Mouse (Mus musculus) heart, adult 18-20 months (tissue): ENCODE measurements around the gene Ncor2. TPM values are rescaled to one million over a fixed set of nuclear protein-coding genes. Genes with fewer than 3 reads are reported as not detected.

Experiments used
- DNase-seq, 2 experiments: peaks; one replicate each; pipeline ENCODE4 v3.0.0; 2021 to 2022; ENCODE audit warnings: mixed read lengths in 1 of 2
- total RNA-seq, 2 experiments: library from RNA; stranded (reverse); gene quantifications; 2 replicates each; pipeline ENCODE4 v1.2.3; 2021

Gene Ncor2
- total RNA-seq, 2 experiments from 2014 or later: 65.9 to 68.9 TPM

DNA sequence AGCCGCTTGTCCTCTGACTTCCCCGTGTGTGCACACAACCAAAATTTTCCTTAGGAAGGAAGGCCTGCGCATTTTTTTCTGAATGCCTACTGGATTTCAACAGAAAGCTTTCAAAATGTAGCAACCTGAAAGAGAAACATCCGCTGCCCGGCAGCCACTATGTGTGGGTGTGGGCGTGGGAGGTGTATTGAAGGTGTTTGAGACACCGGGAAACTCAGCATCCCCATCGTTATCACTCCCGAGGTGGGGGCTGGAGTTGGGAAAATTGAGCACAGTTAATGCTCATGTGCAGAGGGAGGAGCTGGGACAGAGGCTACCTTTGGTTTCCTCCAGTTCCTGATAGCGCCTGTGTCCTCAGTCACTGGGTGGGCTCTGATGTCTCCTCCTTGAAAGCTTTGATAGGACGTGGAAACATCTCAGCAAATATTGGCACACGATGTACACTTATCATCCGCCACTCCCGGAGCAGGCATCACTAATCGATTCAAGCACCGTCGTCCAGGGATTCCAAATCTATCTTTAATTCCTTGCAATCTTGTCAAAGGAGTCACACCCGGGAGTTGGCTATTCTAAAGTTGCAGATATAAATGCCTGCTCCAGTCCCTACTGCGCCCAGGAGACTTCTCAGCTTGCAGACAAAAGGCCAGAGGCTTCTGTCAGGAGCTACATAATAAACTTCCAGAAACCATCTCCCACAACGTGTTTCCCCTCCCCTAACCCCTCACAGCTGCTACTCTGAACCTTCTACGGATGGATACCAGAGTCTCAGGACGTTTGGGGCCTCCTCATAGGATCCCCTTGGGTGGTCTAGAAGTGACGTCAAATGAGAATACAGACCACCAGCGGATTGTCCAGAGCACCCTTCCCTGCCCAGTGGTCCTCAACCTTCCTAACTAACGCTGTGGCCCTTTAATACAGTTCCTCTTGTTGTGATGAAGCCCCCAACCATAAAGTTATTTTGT, 14.7 kb upstream of the Ncor2 start:
- DNase-seq: peak in 1 of 2 experiments; percentile 68

GRCm38 (mm10) chr5:125191608-125192007, 12.6 kb upstream of the Ncor2 start:
- no peak for DNase-seq

DNA sequence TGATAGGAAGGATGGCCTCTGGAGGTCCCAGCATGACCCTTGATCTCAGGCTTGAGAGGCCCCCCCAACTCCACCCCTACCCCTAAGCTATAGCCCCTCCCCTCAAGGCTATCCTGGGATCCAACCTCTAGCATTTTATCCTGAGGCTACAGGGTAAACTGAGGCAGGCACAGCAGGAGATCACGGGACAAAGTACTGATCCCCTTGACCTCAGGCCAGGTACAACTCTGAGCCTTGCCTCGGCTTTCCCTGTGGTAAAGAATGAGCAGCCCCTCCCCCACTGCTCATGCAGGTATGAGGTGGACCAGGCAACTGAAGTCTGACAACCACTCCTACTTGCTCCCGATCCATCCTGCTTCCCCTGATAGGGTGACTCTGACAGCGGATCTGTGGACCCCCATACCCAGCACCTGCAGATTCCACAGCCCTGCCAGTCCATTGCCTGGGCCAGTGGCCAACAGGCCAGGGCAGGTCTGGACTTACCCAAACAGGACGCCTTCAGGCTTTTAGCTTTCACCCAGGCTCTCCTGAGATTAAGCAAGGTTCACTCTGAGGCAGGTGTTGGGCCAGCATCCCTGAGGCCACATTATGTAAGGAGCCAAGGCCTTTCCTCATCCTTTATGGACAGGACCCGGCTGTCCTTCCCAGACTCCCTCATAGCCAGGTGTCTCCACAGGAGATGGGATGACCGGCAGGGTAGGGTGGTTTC, 11.2 kb upstream of the Ncor2 start:
- DNase-seq: no peak

- peak; percentile 78 to 86 for DNase-seq
Measured at GRCm38 (mm10) chr5:125189625-125190024, 10.6 kb upstream of the Ncor2 start.

DNA sequence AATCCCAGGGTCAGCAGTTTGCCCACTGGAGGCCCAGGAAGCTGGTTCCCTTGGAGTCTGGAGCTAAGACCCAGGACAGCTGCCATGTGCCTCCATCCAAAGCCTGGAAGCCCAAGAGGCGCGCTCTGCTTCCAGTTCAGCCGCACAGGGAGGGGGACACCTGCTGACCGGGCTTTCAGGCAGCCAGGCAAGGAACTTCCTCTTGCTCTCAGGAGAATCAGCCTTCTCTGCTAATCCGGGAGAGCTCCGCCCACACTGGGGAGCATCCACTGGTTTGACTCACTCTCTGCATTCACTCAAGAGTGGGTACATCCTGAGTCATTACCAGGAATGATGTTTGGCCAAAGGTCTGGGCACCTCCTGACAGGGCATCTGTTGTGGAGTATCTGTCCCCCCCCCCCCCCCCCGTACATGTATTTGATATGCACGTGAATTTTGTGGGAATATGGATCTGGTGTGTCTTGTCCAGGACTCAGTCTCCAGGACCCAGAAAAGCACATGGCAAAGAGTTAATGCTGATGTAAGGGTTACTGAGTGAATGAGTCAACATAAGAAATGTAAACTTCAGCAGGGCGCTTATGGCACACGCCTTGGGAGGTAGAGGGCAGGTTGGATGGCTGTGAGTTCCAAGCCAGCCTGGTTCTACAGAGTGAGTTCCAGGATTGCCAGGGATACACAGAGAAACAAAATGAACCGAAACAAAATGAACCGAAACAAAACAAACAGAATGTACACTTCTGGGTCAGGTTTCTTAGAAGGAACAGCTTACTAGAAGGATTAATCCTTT, 10.0 kb upstream of the Ncor2 start:
- peak in 1 of 2 experiments; percentile 16 for DNase-seq

GRCm38 (mm10) chr5:125184826-125185225, 5.8 kb upstream of the Ncor2 start:
- peak in 1 of 2 experiments; percentile 18 for DNase-seq

DNA sequence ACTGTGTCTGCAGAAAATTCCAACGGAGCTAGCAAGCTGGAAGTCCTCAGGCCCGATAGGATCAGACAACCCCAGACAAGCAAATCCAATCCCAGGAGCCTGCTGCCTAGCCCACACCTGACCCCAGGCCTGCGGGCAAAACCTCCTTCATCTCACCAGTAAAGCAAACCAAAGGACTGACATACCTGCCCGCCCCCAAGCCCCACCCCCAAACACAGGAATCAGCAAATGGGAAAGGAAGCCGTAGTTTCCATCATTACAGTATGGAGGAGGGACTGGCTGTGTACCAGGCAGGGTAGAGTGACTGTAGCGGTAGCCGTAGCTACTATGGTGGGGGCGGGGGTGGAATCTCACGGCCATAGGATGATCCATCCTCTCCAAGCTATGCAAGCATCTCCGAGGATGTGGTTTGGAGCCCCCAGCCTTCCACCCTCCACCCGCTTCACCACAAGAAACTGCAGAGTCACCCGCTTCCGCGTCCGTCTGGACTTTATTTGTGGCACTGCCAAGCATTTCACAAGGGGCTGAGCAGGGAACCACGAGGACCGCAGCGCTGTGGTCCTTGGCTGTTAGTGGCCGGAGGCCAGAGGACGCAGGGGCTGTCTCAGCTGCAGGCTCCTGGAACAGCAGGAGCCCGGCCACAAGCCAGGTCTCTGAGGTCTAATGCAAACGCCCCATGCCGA, 4.4 kb upstream of the Ncor2 start:
- DNase-seq: peak; percentile 67 to 80

DNA sequence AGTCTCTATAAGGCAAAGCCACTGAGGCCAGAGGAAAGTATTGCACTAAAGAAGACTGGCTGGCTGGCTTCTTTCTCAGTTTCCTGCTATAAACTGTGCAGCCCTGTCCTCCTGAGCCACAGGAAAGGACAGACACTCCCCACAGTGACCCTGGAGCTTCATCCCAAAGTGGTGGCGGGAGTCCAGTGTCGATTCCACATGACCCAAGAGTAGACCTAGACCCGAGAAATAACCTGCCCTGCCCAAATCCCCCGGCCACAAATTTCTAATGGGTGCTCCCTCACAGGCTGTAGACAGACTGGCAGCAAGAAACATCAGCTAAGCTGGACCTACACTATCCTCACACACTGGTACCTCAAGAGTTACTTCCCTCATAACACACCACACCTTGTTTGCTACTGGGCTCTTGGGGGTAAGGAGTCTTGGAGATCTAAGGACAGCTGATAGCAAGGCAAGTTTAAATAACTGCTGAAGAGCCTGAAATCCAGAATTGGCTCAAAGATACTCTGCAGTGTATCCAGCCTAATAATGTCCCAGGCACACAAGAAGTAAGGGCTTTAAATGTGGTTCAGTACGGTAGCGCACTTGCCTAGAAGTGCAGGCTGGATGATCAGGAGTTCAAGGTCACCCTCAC, 1.7 kb upstream of the Ncor2 start:
- DNase-seq: peak in 1 of 2 experiments; percentile 26

GRCm38 (mm10) chr5:125179735-125180629, 963 bp upstream of the Ncor2 start:
- peak; percentile 70 to 73 for DNase-seq

DNA sequence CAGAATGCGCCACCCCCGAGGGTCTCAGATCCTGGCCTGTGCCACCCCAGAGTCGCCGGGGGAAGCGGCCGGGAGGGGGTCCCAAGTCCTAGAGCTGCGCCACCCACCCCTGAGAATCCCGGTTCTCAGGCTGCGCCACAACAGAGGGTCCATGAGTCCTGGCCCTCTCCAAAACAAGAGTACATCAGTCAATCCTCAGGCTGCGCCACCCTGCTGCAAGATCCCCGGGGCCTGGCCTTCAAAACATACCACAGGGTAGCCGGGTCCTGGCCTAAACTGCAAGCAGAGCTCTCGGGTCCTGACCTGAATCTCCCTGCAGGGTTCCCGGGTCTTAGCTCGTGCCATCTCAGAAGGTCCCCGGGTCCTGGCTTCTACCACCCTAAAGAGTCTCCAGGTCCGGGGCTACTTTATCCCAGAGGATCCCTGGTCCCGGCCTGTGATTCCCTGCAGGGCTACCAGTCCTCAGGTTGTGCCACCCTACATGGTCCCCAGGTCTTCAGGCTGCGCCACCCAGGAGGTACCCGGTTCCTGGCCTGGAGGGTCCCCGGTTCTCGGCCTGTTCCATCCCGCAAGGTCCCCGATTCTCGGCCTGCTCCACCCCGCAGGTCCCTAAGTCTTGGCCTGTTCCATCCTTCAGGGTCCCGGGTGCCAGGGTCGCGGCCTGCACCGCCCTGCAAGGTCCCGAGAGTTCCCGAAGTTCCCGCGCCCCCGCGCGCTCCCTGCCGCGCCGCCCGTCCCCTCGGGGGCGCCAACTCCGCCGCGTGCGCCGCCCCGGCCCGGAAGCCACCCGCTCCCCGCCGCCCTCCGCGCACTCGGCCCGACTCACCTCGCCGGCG, 630 bp downstream of the Ncor2 start:
- DNase-seq: peak; percentile 77 to 80

DNA sequence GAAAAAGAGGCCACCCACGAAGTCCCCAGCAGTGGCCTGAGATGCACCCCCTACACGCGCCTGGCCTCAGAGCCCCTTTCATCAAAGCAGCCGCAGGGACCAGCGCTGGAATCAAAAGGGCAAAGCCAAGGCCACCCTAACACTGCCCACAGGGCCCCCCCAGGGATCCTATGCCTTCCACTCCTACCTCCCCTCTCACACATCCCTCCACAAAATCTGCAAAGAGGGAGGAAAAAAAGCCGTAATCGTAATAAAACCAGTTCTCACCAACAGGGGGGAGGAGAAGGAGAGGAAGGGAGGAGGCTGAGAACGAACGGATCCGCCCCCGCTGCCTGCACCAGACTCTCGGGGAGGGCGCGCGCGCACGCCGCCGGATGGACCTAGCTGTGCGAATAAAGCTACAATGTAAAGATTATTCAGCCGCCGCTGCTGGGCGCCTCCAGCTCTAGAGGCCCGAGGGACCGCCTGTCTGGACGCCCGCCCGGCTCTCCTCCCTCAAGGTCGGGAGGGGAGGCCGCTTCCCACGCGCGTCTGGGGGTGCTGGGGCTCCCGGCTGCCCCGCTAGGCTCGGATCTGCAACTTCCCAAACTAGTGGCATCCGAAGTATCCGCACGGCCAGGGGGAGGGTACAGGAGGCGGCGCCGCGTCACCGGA, 1.4 kb downstream of the Ncor2 start:
- peak; percentile 85 for DNase-seq

DNA sequence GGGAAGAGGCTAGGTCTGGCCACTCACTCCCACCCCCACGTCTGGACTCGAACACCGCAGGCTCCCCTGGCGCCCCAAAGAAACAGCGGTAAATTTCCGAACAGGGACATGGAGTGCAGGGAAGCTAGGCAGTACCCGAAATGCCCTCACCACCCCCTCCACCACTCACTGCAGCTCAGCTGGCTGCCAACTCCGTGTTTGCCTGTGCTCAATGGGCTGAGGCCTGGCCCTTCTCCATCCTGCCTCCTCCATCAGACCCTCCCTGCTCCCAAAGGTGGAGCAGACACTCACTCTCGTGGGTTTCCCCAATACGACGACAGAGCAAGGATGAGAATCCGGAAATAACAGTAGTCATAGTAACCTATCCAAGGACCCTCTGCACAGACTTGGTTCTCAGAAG, 2.2 kb downstream of the Ncor2 start:
- peak in 1 of 2 experiments; percentile 42 for DNase-seq

DNA sequence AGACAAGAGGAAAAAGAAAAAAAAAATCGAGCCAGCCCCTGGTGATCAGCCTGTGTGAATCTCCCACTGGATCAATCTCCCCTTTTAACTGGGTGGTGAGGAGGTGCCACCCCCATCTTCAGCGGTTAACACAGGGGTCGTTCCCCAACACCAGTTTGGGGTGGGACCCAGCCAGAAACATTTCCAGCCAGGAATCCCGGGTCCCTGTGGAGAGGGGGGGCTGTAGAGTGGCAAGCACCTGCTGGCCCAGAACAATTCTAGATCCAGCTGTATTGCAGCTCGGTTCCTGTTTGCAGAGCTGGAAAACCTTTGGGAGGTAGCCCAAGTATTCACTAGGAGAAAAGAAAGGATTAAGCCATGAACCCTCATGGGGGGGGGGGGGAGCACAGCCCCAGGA, 2.7 kb downstream of the Ncor2 start:
- DNase-seq: no peak

DNA sequence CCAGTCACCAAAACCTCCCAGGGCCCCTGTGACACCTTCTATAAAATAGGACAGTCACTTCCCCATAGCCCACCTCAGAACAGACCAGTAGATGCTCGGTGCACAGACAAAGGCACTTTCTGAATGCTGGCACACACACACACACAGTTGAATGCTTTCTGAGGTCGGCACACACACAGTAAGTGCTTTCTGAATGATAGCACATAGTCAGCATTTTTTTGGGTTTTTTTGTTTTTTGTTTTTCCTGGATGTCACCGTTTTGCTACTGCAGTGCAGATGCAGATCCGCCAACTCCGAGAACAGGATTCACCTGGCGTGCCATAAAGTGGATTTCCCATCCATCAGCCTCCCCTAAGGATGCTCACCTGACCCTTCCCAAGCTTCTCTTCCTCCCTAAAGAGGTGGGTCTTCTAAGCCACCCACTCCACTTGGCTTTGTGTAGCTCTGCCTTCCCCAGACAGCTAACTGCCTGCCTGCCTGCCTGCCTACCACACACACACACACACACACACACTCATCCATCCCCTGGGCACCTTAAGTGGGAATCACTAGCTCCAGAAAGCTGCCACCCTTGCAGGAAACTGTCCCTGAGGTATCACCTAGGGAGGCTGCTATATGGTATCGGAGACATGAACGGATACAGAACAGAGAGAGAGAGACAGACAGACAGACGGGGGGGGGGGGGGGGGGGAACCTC, 3.2 kb downstream of the Ncor2 start:
- DNase-seq: peak in 1 of 2 experiments; percentile 9

GRCm38 (mm10) chr5:125174726-125175672, 4.0 kb downstream of the Ncor2 start:
- peak; percentile 80 to 82 for DNase-seq

DNA sequence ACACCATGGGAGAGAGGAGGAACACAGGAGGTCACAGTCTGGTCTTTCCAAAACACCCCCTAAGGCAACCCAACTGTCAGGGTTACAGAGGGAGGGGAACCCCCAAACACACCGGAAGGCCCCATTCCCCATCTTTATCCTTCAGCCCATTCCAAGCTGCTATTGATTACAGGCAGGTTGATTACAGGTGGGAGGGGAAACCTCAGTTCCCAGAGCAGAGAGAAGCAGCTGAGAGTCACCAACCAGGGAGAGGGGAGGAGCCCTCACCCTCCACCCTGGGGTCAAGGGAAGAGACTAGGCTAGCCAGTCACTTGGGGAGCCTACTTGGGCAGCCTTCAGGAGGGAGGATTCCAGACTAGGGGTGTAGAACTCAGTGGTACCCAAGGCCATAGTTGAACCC, 5.2 kb downstream of the Ncor2 start:
- DNase-seq: no peak
